Mouse (Mus musculus): ENCODE measurements around the gene Myo6.

DNA sequence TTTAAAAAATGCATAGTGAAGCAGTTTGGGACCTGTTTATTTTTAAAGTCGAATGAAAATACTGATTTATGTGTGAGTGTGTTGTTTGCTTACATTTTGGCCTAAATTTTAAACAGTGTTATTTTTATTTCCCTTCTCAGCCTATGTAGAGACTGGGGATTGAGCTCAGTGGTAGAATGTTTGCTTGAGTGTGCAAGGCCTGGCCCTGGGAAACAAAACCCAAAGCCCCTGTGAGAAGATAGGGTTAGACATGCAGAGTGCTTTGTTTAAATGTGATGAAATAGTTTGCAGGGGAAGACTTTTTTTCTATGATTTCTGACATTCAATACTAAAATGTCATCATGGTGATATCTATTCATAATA, 110.9 kb downstream of the Myo6 start:
- TF ChIP-seq POLR2A (IDR thresholded peaks at IDR 0.05; ENCODE audit: borderline replicate concordance, insufficient read depth, low read length) (no peak), CTCF (IDR thresholded peaks at IDR 0.05; ENCODE audit: borderline replicate concordance, insufficient read depth, low read depth, low read length) (no peak)

All from cerebellum, adult 2 months (tissue).